Mouse (Mus musculus) cerebellum, adult 8-10 months (tissue): Measurements from ENCODE around the gene Defb9.
"Not testable (repeated sequence)": the region's sequence is repeated elsewhere in the genome, so short reads cannot be mapped to it uniquely, and the experiment has no call there.

Experiments used
- DNase-seq: peaks from one replicate; pipeline ENCODE4 v3.0.0; 2022

Defb9 gene

DNA sequence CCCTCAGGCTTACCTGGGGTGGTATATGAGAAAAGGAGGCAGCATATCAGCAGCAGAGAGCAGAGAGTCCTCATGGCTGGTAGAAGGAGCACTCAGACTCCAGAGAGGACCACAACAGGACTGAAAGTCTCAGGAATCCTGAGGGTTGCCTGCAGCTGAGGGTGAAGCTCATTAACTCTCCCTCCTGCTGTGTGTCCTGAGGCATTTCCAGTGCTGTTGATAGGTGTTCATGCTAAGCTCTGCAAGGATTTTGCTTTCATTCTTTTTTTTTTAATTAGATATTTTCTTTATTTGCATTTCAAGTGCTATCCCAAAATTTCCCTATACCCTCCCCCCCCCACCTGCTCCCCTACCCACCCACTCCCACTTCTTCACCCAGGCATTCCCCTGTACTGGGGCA lies at the start of gene Defb9:
Gene Defb9 (minus strand): TSS at position 101 of the 400 bp plus-strand sequence.
- not testable (repeated sequence) for DNase-seq

DNA sequence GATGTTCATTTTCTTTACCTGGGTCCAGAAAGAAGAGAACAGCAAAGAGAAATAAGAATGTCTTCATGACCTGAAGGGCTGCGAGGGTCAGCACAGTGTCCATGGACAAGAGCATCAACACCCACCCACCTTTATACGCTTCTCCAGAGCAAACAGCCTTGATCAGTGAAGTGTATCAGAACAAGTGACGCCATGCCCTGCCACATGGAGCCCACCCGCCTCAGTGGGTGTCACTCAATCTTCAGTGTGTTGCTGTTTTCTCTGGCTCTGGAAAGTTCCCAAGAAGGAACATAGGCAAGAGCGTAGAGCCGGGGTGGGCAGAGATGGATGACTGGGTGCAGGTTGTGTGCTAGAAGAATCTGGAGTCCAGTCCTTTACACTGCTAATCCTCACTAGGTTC lies 47.4 kb upstream of the Defb9 start, which contains the start of gene Defb15:
Gene Defb15 (minus strand): TSS at position 101 of the 400 bp plus-strand sequence.
- DNase-seq = no peak

DNA sequence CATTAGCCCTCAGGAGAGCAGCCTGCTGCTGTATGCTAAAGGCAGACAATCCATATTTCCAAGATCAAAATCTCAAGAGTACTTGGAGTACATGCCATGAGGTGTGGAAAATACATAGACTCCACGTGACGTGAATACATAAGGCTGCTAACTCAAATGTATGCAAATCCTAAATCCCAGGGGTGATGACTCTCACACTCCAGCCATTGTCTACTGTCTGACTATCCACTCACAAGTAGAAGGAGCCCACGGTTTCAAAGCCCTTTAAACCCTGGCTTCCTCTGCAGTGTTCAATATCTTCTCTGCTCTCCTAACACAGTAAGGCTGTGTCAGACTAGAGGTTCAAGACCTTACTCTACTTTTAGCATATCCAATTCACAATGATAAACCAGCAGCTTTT lies 45.5 kb upstream of the Defb9 start:
- not testable (repeated sequence) for DNase-seq

DNA sequence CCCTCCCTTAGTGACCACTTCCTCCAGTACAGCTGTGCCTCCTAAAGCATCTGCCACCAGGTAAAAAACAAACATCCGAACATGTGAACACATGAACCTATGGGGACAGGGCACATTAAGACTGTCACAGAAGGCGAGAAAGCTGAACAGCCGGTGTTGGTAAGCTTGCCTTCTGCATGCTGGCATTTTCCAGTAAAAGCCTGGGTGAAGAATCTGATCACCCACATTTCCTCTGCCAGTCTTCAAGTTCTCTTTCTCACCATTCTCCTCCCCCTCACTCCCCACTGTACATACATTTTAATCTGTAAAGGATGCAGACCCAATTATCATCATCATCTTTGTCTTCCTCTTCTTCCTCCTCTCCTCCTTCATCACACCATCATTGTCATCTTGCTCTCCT lies 30.4 kb upstream of the Defb9 start:
- DNase-seq = no peak

DNA sequence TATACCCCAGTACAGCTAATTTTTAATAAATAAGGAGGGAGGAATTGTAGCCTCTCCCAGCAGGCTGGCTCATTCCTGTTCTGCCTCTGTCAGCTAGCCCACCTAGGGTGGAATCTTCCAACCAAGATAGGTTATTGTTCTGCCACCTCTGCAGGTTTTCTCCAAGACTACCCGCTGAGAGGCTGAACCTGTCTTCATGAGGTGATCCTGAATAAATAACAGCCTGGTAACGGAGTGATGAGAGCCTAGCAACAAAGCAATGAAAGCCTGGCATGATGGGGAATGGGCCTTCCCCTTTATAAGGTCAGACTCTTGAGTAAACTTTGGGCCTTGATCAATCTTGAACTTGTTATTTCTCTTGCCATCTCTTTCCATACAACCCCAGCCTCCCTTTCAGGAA lies 27.3 kb upstream of the Defb9 start:
- no peak for DNase-seq

DNA sequence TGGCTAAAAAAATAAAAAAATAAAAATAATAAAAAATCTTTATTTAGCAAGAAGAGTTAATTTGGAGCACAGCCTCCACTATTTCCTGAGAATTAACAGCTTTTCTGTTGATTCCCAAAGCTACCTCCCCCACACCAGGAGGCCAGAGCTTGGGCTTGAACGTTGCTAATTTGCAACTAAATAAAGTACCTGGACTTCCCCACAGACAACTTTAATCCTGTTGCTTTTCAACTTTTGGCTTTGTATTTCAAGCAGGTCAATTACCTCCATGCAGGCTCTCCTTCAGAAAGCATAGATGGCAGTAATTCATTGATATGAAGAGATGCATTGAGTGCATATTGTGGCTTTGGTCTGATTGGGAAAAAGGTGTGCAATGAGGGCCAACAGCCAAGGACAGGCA lies 26.7 kb upstream of the Defb9 start:
- no peak for DNase-seq

DNA sequence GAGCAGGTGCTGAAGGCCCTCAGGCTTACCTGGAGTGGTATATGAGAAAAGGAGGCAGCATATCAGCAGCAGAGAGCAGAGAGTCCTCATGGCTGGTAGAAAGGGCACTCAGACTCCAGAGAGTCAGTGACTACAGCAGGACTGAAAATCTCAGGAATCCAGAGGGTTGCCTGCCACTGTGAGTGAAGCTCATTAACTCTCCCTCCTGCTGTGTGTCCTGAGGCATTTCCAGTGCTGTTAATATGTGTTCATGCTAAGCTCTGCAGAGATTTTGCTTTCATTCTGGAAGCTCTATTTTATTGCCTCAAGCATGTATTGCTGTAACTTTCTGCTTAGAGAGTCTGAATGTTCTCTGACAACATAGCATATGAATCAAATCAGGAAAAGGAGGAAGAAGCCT lies 21.1 kb upstream of the Defb9 start, which contains the start of gene Defb11:
Gene Defb11 (minus strand): TSS at position 123 of the 400 bp plus-strand sequence.
- DNase-seq = not testable (repeated sequence)

DNA sequence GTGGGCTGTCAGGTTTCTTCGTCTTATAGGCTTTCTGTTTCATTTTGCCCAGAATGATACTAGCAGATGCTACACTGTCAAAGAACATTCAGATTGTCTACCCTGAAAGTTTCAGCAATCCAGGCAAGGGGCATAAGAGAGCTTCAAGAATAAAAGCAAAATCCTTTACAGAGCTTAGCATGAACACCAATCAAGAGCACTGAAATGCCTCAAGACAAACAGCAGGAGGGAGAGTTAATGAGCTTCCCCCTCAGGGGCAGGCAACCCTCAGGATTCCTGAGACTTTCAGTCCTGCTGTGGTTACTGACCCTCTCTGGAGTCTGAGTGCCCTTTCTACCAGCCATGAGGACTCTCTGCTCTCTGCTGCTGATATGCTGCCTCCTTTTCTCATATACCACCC lies 26.6 kb downstream of the Defb9 start, which contains the start of gene Defb10:
Gene Defb10 (plus strand): TSS at position 316 of the 400 bp plus-strand sequence.
- DNase-seq = not testable (repeated sequence)
